Mouse (Mus musculus): ENCODE data around the gene Abca4.

Gene Abca4

GRCm38 (mm10) chr3:122043799-122044547, at the start of gene Abca4:
Gene Abca4 (plus strand): TSS chr3:122044443.
- peak; percentile 63 for DNase-seq (ENCODE audit: low spot score)

- no peak for DNase-seq (ENCODE audit: low spot score)
Measured at GRCm38 (mm10) chr3:121995125-121995524, 49.1 kb upstream of the Abca4 start.

GRCm38 (mm10) chr3:121999934-122000333, 44.3 kb upstream of the Abca4 start:
- DNase-seq (ENCODE audit: low spot score): peak; percentile 19

GRCm38 (mm10) chr3:122001568-122001967, 42.7 kb upstream of the Abca4 start:
- peak; percentile 45 for DNase-seq (ENCODE audit: low spot score)

- DNase-seq (ENCODE audit: low spot score): no peak
Measured at GRCm38 (mm10) chr3:122009818-122010217, 34.4 kb upstream of the Abca4 start.

GRCm38 (mm10) chr3:122010292-122010691, 34.0 kb upstream of the Abca4 start:
- DNase-seq (ENCODE audit: low spot score): no peak

- no peak for DNase-seq (ENCODE audit: low spot score)
Measured at GRCm38 (mm10) chr3:122012464-122012863, 31.8 kb upstream of the Abca4 start.

GRCm38 (mm10) chr3:122018421-122018820, 25.8 kb upstream of the Abca4 start:
- no peak for DNase-seq (ENCODE audit: low spot score)

GRCm38 (mm10) chr3:122019159-122019558, 25.1 kb upstream of the Abca4 start:
- no peak for DNase-seq (ENCODE audit: low spot score)

GRCm38 (mm10) chr3:122021029-122021652, 23.1 kb upstream of the Abca4 start:
- DNase-seq (ENCODE audit: low spot score): no peak

GRCm38 (mm10) chr3:122022355-122022754, 21.9 kb upstream of the Abca4 start:
- DNase-seq (ENCODE audit: low spot score): no peak

GRCm38 (mm10) chr3:122026676-122027075, 17.6 kb upstream of the Abca4 start:
- no peak for DNase-seq (ENCODE audit: low spot score)

- no peak for DNase-seq (ENCODE audit: low spot score)
Measured at GRCm38 (mm10) chr3:122027776-122028175, 16.5 kb upstream of the Abca4 start.

GRCm38 (mm10) chr3:122033248-122033837, 10.9 kb upstream of the Abca4 start:
- no peak for DNase-seq (ENCODE audit: low spot score)

GRCm38 (mm10) chr3:122034240-122034639, 10.0 kb upstream of the Abca4 start:
- no peak for DNase-seq (ENCODE audit: low spot score)

- no peak for DNase-seq (ENCODE audit: low spot score)
Measured at GRCm38 (mm10) chr3:122035092-122035491, 9.2 kb upstream of the Abca4 start.

GRCm38 (mm10) chr3:122040522-122040921, 3.7 kb upstream of the Abca4 start:
- DNase-seq (ENCODE audit: low spot score): no peak

- DNase-seq (ENCODE audit: low spot score): no peak
Measured at GRCm38 (mm10) chr3:122043102-122043501, 1.1 kb upstream of the Abca4 start.

GRCm38 (mm10) chr3:122046187-122046620, 2.0 kb downstream of the Abca4 start:
- peak; percentile 27 for DNase-seq (ENCODE audit: low spot score)

- no peak for DNase-seq (ENCODE audit: low spot score)
Measured at GRCm38 (mm10) chr3:122047402-122047801, 3.2 kb downstream of the Abca4 start.

- DNase-seq (ENCODE audit: low spot score): no peak
Measured at GRCm38 (mm10) chr3:122047921-122048861, 3.9 kb downstream of the Abca4 start.

GRCm38 (mm10) chr3:122049158-122049557, 4.9 kb downstream of the Abca4 start:
- DNase-seq (ENCODE audit: low spot score): no peak

Measured in embryo, embryonic 10 days (tissue).